Mouse (Mus musculus): ENCODE measurements around the gene Zfp428.

DNA sequence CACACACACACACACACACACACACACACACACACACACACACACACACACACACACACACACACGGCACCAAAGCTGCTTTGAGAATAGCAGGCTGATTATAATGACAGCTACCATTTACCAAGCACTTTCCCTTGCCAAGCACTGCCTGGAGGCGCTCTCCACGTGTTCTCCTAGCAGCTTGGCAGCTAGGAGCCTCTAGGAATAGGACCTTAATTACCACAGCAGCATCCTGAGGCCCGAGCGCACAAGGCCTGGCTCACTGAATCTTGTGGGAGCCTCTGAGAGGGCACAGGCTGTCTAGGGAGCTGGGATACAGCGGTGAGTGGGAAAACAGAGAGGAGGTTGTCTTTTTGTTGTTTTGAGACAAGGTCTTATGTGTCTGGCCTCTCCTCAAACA lies 10.8 kb downstream of the Zfp428 start:
- TF ChIP-seq CTCF (IDR thresholded peaks at IDR 0.05; ENCODE audit: low read depth) (no peak), EP300 (IDR thresholded peaks at IDR 0.05; ENCODE audit: low read depth) (no peak)
